Mouse (Mus musculus) spleen, postnatal 14 days (tissue): ENCODE data around the gene Hoxc5.

Source experiments
- DNase-seq, 2 experiments: peaks; one replicate each; pipeline ENCODE4 v3.0.0; 2021 to 2022; ENCODE audit warnings: low spot score in 2 of 2

Gene Hoxc5

DNA sequence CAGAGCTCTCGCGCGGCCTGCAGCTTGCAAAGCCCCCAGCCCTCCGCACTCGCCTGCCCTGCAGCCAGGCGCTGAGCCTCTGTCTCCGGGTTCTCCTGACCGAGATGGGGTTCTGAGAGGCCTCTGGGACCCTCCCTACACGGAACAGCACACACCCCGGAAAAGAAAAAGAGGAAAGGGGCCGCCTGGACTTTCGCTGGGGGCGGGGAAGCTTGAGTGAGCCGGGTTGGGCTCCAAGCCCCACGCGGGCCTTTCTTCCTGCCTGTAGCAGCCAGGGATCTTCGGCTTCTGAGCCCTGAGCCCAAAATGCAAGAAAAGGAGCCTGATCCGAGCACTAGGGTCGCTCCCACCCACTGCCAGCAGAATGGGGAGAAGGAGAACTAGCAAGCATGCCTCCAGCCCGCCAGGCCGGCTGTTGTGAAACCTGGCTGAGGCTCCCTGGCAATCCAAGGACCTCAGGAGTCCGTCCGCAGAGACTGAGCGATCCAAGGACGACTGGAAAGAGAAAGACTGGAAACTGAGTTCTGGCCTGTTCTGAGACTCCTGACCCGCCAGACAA, 44.8 kb downstream of the Hoxc5 start:
- no peak for DNase-seq

DNA sequence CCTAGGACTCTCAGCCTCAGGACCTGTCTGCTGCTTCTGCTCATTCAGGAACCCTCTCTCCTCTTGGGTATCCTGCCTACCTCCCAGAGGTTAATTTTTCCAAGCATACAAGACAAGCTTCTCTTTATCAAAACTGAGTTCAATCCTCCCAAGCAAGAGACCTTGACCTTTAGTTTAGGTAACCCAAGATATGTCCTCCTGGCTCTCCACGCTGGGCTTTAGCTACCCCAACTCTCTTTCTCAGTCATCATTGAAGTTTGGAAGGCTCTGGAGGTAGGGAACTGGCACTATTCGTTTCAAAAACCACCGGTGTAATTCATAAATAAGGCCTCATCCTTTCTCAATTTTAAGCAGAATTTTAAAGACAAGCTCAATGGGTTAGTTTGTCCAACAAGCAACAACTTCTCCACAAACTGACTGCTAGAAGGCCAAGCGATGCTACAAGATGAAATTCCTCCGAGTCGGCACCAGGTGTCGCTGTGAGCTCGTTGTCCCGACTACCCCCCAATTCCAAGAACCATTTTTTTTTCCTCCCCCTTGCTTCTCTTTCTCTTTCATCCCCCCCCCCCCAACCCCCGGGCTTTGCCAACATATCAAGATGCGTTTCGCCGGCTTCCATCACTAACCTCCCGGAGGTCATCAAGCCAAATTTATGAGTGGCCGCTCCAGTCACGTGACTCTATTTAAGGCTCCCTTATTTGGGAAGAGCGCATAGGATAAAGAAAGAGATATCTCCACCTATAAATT, 46.2 kb downstream of the Hoxc5 start:
- DNase-seq, result no peak

DNA sequence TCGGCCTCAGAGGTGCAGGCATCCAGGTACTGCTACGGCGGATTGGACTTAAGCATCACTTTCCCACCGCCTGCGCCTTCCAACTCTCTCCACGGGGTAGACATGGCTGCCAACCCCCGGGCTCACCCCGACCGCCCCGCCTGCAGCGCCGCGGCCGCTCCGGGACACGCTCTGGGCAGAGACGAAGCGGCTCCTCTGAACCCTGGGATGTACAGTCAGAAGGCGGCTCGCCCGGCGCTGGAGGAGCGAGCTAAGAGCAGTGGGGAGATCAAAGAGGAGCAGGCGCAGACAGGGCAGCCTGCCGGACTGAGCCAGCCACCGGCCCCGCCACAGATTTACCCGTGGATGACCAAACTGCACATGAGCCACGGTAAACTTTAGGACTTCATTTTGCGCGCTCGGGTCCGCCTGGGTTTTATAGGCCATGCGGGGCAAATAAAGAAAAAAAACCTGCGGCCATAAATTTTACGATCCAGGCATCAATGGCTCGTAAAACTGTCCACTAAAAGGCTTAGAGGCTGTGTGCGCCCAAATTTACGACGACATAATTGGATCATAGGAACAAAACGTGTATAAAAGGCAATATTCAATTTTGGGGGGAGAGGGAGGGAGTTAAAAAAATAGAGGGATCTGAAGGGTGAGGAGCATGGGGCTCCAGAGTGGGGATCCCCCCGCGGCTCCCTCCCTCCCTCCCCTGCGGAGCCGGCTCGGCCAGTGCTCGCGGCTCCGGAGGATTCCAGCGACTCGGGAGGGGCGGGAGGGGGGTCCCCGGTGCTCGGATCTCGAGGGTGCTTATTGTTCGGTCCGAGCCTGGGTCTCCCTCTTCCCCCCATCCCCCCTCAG, 47.1 kb downstream of the Hoxc5 start:
- no peak for DNase-seq

DNA sequence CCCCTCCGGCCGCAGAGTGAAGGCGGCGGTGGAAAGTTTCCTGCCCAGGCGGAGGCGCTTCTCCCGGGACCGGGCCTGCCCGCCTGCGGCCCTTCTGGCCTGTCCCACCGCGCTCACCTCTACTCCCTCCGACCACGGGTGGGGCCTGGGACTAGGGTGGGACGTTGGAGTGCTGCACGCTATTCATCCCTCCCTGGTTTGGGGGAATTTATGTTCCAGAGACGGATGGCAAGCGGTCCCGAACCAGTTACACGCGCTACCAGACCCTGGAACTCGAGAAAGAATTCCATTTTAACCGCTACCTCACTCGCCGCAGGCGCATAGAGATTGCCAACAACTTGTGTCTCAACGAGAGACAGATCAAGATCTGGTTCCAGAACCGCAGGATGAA, 47.8 kb downstream of the Hoxc5 start:
- no peak for DNase-seq

DNA sequence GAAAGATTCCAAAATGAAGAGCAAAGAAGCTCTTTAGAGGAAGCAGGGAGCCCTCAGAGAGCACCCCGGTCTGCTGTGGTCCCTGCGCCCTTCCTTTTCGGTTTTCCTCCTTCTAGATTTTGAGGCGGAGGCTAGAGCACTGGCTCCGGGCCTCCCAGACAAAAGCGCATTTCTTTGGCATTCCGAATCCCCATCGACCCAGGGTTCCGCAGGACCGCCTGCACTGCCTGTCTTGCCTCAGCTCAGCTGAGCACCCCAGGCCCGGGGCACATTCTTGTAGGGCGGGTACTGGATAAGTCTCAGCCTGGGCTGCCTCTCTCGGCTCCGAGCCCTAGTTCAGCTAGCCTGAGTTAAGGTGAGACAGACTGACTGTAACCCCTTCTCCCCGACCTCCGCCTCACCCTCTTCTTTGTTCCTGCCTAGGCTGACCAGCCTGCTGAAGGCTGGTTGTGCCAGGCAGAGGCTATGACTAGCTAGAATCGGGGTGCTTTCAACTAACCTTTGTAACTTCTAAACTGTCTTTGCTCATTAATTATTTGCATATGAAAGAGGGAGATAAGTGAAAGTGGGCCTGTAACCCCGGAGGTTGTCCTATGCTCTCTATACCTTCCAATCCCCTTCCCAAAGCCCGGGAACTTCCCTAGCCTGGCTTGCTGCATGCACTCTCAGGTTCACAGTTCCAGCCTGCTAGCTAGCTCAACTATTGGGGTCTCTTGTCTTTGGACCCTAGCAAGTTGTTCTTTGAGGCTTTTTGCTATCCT, 48.3 kb downstream of the Hoxc5 start:
- no peak for DNase-seq

DNA sequence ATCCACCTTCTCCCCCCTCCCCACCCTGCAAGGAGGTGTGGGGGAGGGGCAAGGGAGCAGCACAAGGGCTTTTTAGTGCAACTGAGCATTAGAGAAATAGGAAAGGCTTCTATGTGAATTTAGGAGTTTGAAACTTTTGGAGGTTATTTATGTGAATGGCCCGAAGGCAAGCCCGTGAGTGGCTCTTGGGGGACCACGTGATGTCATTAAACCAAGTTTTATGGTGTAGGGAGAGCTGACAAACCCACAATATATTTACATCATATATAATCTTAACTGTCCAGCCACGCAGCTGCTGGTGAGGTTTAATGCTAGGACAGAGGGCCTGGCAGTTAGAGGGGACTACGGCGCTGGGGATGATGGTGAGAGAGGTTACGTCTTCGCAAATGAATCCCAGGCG, 51.4 kb downstream of the Hoxc5 start, which contains the start of gene Hoxc4:
TSS of gene Hoxc4 (plus strand) at position 299 of the 400 bp plus-strand sequence.
- DNase-seq, result no peak

DNA sequence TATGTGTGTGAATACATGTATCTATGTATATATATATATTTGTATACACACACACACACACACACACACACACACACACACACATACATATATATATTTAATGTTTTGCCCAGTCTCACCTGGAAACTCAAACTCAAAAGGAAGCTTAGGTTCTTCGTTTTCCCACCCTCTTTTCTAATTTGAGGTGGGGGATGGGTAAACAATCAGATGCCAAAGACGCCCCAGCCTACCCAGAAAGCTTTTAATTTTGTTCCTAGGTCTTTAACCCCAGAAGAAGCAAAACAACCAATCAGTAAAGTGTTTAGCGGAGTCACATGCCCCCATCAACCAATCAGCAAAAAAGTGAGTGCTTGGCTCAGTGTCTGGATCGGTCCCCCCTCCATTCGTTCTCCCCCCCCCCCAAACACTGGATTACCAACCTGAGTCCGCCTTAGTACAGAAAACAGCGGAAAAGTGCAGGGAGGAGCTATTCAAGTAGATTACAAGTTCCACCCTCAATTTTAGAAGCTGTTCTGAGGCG, 53.7 kb downstream of the Hoxc5 start:
- no peak for DNase-seq

DNA sequence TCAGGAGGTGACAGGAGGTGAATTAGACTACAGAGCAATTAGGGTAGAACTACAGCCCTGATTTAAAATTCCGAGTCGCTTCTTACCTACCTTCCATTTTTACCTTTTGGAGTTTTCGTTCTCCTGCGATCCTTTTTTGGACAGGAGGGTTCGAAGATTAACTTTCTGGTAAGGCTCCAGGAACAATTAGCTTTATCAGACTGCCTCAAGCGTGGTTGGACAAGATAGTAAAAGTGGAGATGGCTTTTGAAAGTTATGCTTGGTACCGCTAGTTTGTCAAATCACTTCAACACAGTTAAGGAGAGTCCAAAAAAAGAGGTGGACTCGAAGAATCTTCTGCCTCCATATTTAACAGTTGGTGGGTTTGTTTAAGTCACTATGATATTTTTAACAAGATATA, 54.3 kb downstream of the Hoxc5 start:
- no peak for DNase-seq

DNA sequence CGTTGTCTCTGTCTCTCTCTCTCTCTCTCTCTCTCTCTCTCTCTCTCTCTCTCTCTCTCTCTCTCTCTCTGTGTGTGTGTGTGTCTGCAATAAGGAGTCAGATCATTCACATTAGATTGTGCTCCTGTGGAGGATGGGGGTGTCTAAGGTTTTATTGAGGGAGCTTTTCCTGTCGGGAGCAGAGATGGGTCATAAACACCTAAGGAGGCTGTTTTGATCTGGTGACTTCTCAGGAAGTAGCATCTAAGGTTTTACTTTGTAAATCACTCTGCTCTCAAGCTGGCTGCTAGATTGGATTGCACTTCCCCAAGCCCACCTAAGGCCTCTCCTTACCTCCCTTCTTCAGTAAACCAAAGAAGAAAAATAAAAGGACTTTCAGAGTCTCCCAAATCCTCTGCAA, 56.9 kb downstream of the Hoxc5 start:
- no peak for DNase-seq

DNA sequence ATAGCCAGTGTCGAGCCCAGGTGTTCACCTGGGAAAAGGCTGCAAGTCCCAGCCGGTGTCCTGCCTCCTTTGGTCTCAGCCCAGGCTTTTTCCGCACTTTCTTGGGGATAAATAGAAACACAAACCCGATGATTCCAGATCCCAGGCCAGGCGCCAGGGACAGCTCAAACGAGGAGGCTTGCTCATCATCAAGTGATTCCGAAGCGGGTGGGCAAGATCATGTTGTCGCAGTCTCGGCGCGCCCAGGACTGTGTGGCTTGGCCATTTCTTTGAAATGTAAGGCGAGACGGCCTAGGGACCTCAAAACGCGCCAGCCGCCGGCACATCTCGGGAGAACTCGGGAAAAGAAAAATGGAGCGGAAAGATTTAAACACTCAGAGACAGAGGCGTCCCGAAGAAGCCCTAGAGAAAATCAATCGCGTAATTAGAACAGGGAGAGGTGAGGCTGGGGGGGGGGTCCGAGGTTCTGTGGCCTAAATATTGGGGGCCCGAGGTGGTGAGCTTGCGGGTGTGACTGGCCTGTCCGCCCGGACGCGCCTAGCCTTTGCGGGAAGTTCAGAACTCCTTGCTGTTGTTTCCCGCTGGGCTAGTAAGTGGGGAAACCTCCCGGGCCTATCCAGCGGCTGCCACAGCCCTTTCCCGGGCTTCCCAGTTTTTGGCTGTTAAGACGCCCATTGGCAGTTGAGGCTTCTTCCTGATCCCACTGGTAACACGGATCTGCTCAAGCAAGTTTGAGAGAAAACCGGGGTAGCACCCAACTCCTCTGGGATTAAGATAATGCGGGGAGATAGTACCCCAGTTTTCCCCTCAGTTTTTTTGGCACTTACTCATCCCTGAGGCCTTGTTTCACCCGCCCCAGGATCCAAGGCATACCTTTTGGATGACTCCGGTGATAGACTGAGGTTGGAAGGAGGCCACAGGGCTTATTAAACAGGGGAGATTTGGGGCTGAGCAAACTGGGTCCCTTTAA, 60.3 kb downstream of the Hoxc5 start:
- no peak for DNase-seq

DNA sequence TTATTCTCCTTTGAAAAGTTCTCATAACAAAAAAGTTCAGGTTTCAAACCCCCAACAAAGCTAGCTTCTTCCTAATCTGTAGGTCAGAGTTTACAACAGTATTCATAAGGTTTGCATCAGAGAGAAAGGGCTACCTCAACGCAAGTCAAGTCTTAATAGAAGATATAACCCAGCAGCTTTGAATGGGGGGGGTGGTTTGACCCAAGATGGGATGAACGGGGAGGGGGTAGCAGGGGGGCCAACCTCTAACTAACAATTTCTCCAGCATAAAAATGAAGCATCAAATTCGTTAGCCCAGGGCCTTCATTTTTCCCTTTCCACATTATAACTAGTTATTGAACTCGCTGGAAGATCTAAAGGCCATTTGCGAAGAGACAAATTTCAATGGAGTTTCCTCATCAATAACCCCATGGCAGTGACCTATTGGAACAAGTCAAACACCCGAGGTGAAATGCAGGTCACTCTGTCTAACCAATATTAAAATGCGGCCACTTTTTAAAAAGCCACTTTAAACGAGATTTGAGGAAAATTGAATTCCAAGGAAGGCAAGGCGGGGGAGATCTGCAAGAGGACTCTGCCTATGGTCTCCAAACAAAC, 61.8 kb downstream of the Hoxc5 start:
- no peak for DNase-seq

DNA sequence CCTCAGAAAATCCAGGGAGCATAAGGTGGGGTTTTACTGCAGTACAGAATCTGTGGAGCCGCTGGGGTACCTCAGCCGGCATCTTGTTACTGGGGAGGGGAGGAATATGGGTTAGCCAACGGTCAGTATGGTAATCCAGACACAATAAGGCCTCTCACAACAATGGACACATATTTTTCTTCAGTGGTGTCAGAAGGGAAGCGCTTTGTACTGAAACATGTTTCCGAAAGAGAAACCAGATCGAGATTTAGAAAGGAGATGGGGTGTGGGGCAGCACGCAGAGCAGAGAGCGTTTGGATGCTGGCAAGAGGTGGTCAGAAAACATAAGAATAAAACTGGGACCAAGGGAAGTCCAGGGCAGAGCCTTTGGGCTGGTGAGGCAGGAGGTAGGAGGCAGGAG, 62.9 kb downstream of the Hoxc5 start:
- DNase-seq, result no peak

DNA sequence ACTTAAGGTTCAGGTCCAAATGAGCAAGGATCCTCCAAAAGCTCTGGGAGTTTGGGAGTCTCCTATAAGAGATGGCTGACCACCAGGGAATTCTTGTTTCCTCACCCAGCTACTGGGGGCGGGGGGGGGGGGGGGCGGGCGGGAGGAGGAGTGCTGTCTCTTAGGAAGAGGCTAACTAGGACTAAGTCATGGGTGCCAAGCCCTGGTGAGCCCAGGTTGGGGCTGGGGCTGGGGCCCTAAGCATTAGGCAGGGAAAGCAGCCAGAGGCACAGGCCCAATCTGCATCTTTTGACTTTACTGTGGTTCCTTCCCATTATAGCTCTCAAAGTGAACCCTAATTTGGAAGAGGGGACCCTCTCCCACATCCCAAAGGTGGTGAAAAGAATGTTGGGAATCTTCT, 64.9 kb downstream of the Hoxc5 start:
- DNase-seq, result no peak

DNA sequence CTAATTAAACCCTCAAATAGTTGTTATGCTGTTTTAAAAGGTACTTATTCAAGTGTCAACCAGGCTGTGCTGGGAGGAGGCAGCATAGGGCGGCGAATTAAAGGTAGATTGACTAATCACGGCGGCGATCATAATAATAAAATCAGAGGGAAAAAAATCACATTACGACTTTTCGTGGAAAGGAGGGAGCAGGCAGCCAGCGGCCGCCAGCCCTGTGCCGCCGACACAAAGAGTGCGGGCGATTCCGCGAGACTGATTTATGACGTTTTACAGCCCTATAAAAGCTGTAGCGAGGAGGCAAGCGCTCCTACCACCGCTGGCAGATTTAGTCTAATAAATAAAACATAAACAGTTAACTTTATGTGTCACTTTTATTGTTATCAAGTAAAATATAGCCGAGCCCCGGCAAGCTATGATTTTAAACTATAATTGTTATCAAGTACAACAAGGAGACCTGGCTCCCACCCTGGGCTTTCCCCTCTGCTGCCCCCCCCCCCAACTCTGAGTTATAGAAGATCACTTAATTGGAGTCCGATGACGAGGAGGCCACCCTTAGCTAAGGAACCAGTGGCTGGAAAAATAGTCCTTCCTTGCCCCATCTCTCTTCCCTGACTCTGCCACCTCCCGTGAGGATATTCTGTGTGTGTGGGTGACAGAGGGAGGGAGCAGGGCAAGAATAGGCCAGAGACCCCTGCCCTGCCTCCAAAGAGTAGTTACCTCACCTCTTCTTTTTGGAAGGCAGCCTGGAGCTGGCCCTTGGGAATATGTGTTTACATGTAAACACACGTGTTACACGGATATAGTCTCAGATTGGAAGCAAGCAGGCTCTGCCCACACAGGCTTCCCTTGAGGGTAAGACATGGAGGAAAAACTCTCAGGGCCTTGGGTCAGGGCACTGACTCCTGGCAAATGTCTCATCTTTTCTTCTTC, 65.7 kb downstream of the Hoxc5 start:
- no peak for DNase-seq

DNA sequence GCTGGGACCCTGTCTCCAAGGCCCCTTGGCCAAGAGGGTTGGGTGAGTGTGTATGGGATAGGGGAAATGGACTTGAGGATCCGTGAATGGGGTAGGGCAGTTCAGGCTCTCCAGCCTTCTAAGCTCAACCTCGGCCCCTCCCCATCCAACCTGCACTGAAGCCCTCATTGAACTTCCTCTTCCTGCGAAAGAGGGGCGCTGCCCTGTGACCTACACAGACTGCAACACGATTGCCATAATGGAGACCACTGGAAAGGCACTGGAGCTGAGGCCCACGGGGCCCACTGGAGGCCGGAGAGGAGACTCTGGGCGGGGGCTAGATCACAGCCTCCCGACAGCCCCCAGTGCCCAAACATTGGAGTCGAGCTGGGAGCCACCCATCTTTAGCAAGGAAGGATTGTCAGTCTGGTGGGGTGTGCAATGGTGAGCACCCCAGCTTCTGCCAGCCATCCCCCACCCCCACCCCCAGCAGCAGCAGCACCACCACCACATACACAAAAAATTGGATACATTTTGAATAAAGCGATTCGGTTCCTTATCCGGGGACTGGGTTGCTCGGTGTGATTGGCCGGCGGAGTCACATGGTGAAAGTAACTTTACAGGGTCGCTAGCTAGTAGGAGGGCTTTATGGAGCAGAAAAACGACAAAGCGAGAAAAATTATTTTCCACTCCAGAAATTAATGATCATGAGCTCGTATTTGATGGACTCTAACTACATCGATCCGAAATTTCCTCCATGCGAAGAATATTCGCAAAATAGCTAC, 67.0 kb downstream of the Hoxc5 start:
- no peak for DNase-seq

DNA sequence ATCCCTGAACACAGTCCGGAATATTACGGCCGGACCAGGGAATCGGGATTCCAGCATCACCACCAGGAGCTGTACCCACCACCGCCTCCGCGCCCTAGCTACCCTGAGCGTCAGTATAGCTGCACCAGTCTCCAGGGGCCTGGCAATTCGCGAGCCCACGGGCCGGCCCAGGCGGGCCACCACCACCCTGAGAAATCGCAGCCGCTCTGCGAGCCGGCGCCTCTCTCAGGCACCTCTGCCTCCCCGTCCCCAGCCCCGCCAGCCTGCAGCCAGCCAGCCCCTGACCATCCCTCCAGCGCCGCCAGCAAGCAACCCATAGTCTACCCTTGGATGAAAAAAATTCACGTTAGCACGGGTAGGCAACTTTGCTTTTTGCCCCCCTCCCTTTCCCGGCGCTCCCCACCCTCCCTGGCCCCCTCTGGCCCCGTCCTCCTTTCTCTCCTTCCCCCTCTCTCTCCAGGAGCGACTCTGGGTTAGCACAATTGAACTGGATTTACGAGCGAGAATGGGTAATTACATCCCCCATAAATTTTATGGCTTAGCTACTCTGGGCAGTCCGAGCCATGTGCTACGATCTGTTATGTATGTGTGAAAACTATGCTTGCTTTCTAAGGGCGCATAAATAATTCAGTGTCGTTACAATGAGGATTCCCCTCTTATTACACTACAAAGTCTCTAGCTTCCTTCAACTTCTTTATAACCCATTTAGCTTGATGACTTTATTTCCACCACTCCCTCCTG, 67.7 kb downstream of the Hoxc5 start:
- DNase-seq, result no peak

DNA sequence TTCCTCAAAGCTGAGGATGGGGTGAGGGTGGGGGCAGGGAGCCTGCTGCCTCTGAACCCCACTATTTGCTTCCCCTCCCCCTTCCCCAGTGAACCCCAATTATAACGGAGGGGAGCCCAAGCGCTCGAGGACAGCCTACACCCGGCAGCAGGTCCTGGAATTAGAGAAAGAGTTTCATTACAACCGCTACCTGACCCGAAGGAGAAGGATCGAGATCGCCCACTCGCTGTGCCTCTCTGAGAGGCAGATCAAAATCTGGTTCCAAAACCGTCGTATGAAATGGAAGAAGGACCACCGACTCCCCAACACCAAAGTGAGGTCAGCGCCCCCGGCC, 68.3 kb downstream of the Hoxc5 start:
- DNase-seq, result no peak

DNA sequence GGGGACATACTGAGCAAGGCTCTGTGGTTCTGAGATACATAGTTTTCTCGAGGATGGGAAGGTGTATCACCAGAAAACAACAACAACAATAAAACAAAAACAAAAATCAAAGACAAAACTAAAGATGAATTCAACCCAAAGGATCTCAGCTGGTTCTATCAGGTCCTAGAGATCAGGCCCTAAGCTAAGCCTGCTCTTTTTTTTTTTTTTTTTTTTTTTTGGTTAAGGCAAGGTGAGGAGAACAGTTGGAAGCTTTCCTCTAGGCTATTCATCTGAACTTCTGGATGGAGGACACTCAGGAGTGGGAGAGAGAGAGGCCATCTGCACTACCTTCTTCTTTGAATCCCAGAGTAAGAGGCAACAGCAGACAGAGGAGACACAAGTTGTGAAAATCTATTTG, 70.3 kb downstream of the Hoxc5 start:
- no peak for DNase-seq
